Mouse (Mus musculus) small intestine, adult 2 months (tissue): ENCODE measurements at regions not wholly inside any gene's neighbourhood (a gene's known extent, or its start where the extent isn't known, plus 50 kb on each side); places are given as distances from the start of the nearest gene placed in this dataset.

ENCODE experiments used
- CTCF ChIP-seq: fragments of 200-500 bp; IDR thresholded peaks from 2 replicates; pipeline ENCODE4 v1.5.1; 2012; ENCODE audit warnings: low read depth, mild to moderate bottlenecking, control low read depth, inconsistent platforms, low read length, moderate library complexity, mixed read lengths; ENCODE audit not compliant: insufficient replicate concordance, insufficient read length; ENCODE audit errors: extremely low read depth
- POLR2A ChIP-seq: fragments of 200-500 bp; IDR thresholded peaks from 2 replicates; pipeline ENCODE4 v1.6.1; 2012; ENCODE audit warnings: low read depth, mild to moderate bottlenecking, control low read depth, inconsistent platforms, low read length, moderate library complexity

- TF ChIP-seq POLR2A, result no peak
- no peak for TF ChIP-seq CTCF
Observed at GRCm38 (mm10) chr12:26104372-26104771, 310.7 kb downstream of the Rnf144a start.
